Mouse (Mus musculus) stomach, embryonic 16.5 days (tissue): Measurements from ENCODE around the gene Clic5. TPM values are rescaled to one million over a fixed set of nuclear protein-coding genes. Genes with fewer than 3 reads are reported as not detected.
"Not testable (repeated sequence)": the region's sequence is repeated elsewhere in the genome, so short reads cannot be mapped to it uniquely, and the experiment has no call there.

Experiments used
- ATAC-seq: fragments of 200-750 bp; cut with Nextera tagmentation; 2 replicates; pipeline ENCODE4 v1.8.0; 2017; ENCODE audit warnings: moderate number of reproducible peaks, moderate TSS enrichment; ENCODE audit not compliant: insufficient read depth, low FRiP score
- H3K27ac ChIP-seq: fragments of 300-500 bp; sonication (generic); 2 replicates; pipeline ENCODE4 v1.5.1; 2014; ENCODE audit warnings: low read length
- H3K27me3 ChIP-seq: fragments of 300-500 bp; sonication (generic); 2 replicates; pipeline ENCODE4 v1.6.1; 2014; ENCODE audit warnings: low read length, control low read depth, mixed read lengths; ENCODE audit not compliant: control insufficient read depth, insufficient read depth
- H3K36me3 ChIP-seq: fragments of 300-500 bp; sonication (generic); 2 replicates; pipeline ENCODE4 v1.6.1; 2014; ENCODE audit warnings: low read length; ENCODE audit not compliant: control insufficient read depth, insufficient read depth
- H3K4me1 ChIP-seq: fragments of 300-500 bp; sonication (generic); 2 replicates; pipeline ENCODE4 v1.6.1; 2014; ENCODE audit warnings: low read length, control low read depth, mixed read lengths; ENCODE audit not compliant: control insufficient read depth, insufficient read depth
- H3K4me2 ChIP-seq: fragments of 300-500 bp; sonication (generic); 2 replicates; pipeline ENCODE4 v1.6.1; 2014; ENCODE audit warnings: low read depth, low read length, mixed read lengths
- H3K4me3 ChIP-seq: fragments of 300-500 bp; sonication (generic); replicated peaks from 2 replicates; pipeline ENCODE4 v1.5.1; 2014; ENCODE audit warnings: mild to moderate bottlenecking, low read length
- H3K9ac ChIP-seq: fragments of 300-500 bp; sonication (generic); 2 replicates; pipeline ENCODE4 v1.6.1; 2014; ENCODE audit warnings: low read length
- H3K9me3 ChIP-seq: fragments of 300-500 bp; sonication (generic); replicated peaks from 2 replicates; pipeline ENCODE4 v1.6.1; 2016; ENCODE audit warnings: low read length, control low read depth; ENCODE audit not compliant: control insufficient read depth
- WGBS: fragments of 180-500 bp; shearing (Covaris S2); extraction: QIAGEN DNeasy Blood & Tissue Kit; methylation state at CpG from one replicate; pipeline ENCODE4 v1.1.7; 2014; 5-methylcytosine and 5-hydroxymethylcytosine counted together
- polyA plus RNA-seq: library from polyadenylated mRNA; unstranded; fragments of >200 nt; fragmentation: Nextera tagmentation; extraction: Ambion mirVana; gene quantifications from 2 replicates; pipeline ENCODE4 v1.2.1, GENCODE M21; 2015

Gene Clic5
- polyA plus RNA-seq, 1 experiment from 2014 or later = 7.3 TPM

GRCm38 (mm10) chr17:44186871-44187270 lies 1.5 kb upstream of the Clic5 start:
- Histone ChIP-seq H3K4me1 (peaks cover 4% of the 10 kb centered on the region; the same call in 1 of the 2 replicates), H3K4me2 (no peak overlapping the region), H3K9ac (no peak overlapping the region), H3K9me3 (no peaks in the 10 kb centered on the region), H3K27me3 (peaks cover 7% of the 10 kb centered on the region; the same call in 1 of the 2 replicates), H3K27ac (no peak overlapping the region), H3K4me3 (no peak overlapping the region), H3K36me3 (no peaks in the 10 kb centered on the region)
- 78% methylated on average over 3 of the region's 3 CpGs for WGBS
- ATAC-seq = no peak

DNA sequence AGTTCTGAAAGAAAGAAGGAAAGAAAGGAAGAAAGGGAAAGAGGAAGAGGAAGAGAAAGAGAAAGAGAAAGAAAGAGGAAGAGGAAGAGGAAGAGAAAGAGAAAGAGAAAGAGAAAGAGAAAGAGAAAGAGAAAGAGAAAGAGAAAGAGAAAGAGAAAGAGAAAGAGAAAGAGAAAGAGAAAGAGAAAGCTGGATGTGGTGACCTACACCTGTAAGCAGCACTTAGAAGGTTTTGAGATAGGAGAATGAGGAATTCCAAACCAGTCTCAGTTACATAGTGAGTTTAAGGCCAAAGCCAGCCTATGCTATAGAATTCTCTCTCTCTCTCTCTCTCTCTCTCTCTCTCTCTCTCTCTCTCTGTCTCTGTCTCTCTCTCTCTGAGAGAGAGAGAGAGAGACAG lies 847 bp upstream of the Clic5 start:
- not testable (repeated sequence) for H3K9me3 ChIP-seq, H3K4me1 ChIP-seq, H3K27me3 ChIP-seq, H3K4me3 ChIP-seq, H3K9ac ChIP-seq, H3K36me3 ChIP-seq, H3K27ac ChIP-seq, ATAC-seq
- peak overlapping the region; percentile 92; the same call in 1 of the 2 replicates for H3K4me2 ChIP-seq

- Histone ChIP-seq H3K27ac (no peak overlapping the region; the same call in 1 of the 2 replicates), H3K4me2 (peak overlapping the region; percentile 92), H3K36me3 (no peaks in the 10 kb centered on the region), H3K27me3 (peaks cover 7% of the 10 kb centered on the region; the same call in 1 of the 2 replicates), H3K9me3 (no peaks in the 10 kb centered on the region), H3K9ac (peak overlapping the region; percentile 73), H3K4me1 (peaks cover 4% of the 10 kb centered on the region; the same call in 1 of the 2 replicates), H3K4me3 (peak overlapping the region; percentile 52)
- under 1% methylated on average over 24 of the region's 24 CpGs for WGBS
- peak; percentile 30; the same call in 1 of the 2 replicates for ATAC-seq
These were observed 373 bp downstream of the Clic5 start for GRCm38 (mm10) chr17:44188769-44189145.

DNA sequence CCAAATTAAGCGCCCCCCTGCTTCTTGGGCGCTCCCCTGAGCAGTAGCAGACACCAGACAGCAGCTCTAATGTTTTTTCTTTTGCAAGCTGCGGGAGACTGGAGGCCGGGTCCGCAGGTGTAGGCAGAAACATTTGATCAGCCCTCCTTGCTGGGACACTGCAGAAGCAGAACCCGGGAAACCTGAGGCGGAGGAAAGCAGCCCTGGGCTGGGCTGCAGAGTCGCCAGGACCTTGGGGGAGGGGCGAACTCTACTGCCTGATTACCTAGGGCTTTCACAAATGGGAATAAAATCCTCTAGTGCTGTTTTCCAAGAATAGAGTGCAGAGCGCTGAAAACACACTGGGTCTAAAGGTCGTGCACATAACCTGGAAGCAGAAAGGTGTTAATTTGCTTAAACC lies 1.3 kb downstream of the Clic5 start:
- peak overlapping the region; percentile 92 for H3K4me2 ChIP-seq
- H3K36me3 ChIP-seq = no peaks in the 10 kb centered on the region
- 0 out of 2 replicates have a peak, but pooled peaks have one; percentile 44 for ATAC-seq
- peaks cover 7% of the 10 kb centered on the region; the same call in 1 of the 2 replicates for H3K27me3 ChIP-seq
- no peak overlapping the region for H3K27ac ChIP-seq
- 3% methylated on average over 11 of the region's 11 CpGs for WGBS
- H3K4me3 ChIP-seq = peak overlapping the region; percentile 34
- peaks cover 4% of the 10 kb centered on the region; the same call in 1 of the 2 replicates for H3K4me1 ChIP-seq
- H3K9ac ChIP-seq = peak overlapping the region; percentile 4; the same call in 1 of the 2 replicates
- no peaks in the 10 kb centered on the region for H3K9me3 ChIP-seq

DNA sequence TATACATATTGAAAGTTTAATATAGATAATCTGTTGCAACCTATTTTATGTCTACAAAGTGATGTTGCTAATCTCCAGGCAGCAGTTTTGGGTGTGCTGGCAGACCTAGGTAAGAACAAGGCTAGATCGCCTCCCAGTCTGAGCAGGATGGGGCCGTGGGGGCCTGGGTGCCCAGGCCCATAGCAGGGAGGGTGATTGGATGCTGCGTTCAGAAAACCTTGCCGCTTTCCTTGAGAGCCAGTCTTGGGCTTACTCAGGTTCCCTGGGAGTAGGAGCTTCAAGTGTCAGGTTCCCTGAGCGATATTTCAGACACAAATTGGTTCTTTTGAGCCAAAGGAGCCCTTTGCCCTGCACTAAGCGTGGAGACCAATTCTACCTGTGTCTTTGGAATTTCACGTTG lies 1.9 kb downstream of the Clic5 start:
- no peaks in the 10 kb centered on the region for H3K36me3 ChIP-seq
- no peak for ATAC-seq
- no peaks in the 10 kb centered on the region for H3K9me3 ChIP-seq
- peaks cover 7% of the 10 kb centered on the region; the same call in 1 of the 2 replicates for H3K27me3 ChIP-seq
- no peak overlapping the region for H3K4me2 ChIP-seq
- H3K4me3 ChIP-seq = no peak overlapping the region
- H3K9ac ChIP-seq = no peak overlapping the region
- peaks cover 4% of the 10 kb centered on the region; the same call in 1 of the 2 replicates for H3K4me1 ChIP-seq
- WGBS = 59% methylated on average over 7 of the region's 7 CpGs
- H3K27ac ChIP-seq = no peak overlapping the region

GRCm38 (mm10) chr17:44192981-44193380 lies 4.6 kb downstream of the Clic5 start:
- H3K27ac ChIP-seq = peak overlapping the region; percentile 64
- H3K9ac ChIP-seq = no peak overlapping the region
- H3K4me2 ChIP-seq = 0 out of 2 replicates have a peak overlapping the region, but pooled peaks have one; percentile 7
- WGBS = 60% methylated on average over 3 of the region's 3 CpGs
- H3K9me3 ChIP-seq = no peaks in the 10 kb centered on the region
- no peak overlapping the region for H3K4me3 ChIP-seq
- peaks cover 7% of the 10 kb centered on the region; the same call in 1 of the 2 replicates for H3K27me3 ChIP-seq
- peak; percentile 46; the same call in 1 of the 2 replicates for ATAC-seq
- peaks cover 4% of the 10 kb centered on the region; the same call in 1 of the 2 replicates for H3K4me1 ChIP-seq
- no peaks in the 10 kb centered on the region for H3K36me3 ChIP-seq

- Histone ChIP-seq H3K4me3 (no peak overlapping the region), H3K9ac (no peak overlapping the region), H3K27ac (peak overlapping the region; percentile 73), H3K9me3 (no peaks in the 10 kb centered on the region), H3K36me3 (no peaks in the 10 kb centered on the region), H3K4me2 (no peak overlapping the region), H3K4me1 (no peaks in the 10 kb centered on the region), H3K27me3 (no peaks in the 10 kb centered on the region)
- WGBS = 52% methylated on average over 4 of the region's 4 CpGs
- ATAC-seq = no peak
These were observed 10.8 kb downstream of the Clic5 start for GRCm38 (mm10) chr17:44199158-44199557.

DNA sequence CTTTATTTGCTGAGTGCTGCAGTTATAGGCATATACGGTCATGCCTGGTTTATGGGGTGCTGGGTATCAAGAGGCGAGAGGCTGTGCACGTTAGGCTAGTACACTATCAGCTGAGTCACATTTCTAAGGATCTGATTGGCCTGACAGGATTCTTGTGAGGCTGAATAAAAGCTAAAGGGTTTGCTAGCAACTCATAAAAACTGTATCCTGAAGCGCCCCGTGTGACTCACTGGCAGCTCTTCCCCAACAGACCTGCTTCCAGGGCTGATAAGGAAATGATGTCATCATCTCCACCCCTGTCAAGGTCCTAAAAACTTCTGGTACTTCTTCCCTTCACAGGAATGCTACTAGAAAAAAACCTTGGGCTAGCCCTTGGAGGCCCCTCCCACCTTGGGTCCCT lies 14.6 kb downstream of the Clic5 start:
- no peak for ATAC-seq

GRCm38 (mm10) chr17:44204787-44205186 lies 16.4 kb downstream of the Clic5 start:
- Histone ChIP-seq H3K4me1 (no peaks in the 10 kb centered on the region), H3K4me3 (no peak overlapping the region), H3K9me3 (no peaks in the 10 kb centered on the region), H3K27ac (no peak overlapping the region), H3K9ac (no peak overlapping the region), H3K27me3 (no peaks in the 10 kb centered on the region), H3K4me2 (no peak overlapping the region), H3K36me3 (no peaks in the 10 kb centered on the region)
- ATAC-seq = no peak
- WGBS = 91% methylated on average over 1 of the region's 1 CpGs

More for the DNA sequence above, 14.6 kb downstream of the Clic5 start:
- WGBS = 74% methylated on average over 5 of the region's 5 CpGs
- Histone ChIP-seq H3K27me3 (no peaks in the 10 kb centered on the region), H3K9ac (no peak overlapping the region), H3K27ac (no peak overlapping the region), H3K36me3 (no peaks in the 10 kb centered on the region), H3K4me2 (no peak overlapping the region), H3K4me3 (no peak overlapping the region), H3K9me3 (no peaks in the 10 kb centered on the region), H3K4me1 (no peaks in the 10 kb centered on the region)
